Mouse (Mus musculus): ENCODE results near the gene Vezt.

Gene Vezt

GRCm38 (mm10) chr10:94035658-94036374 is at the start of gene Vezt, which contains the start of gene Fgd6:
Vezt (minus strand) TSS chr10:94035817.
Fgd6 (plus strand) TSS chr10:94036001.
- peak; percentile 99 for DNase-seq (ENCODE audit: low spot score)

GRCm38 (mm10) chr10:94082040-94082734 is 46.6 kb upstream of the Vezt start:
- DNase-seq (ENCODE audit: low spot score), result no peak

GRCm38 (mm10) chr10:94080740-94081139 is 45.1 kb upstream of the Vezt start:
- peak; percentile 27 for DNase-seq (ENCODE audit: low spot score)

GRCm38 (mm10) chr10:94076966-94077825 is 41.6 kb upstream of the Vezt start:
- no peak for DNase-seq (ENCODE audit: low spot score)

- DNase-seq (ENCODE audit: low spot score), result no peak
Observed at GRCm38 (mm10) chr10:94072916-94073465, 37.4 kb upstream of the Vezt start.

GRCm38 (mm10) chr10:94072261-94072915 is 36.8 kb upstream of the Vezt start:
- DNase-seq (ENCODE audit: low spot score), result no peak

- DNase-seq (ENCODE audit: low spot score), result no peak
Observed at GRCm38 (mm10) chr10:94071641-94072040, 36.0 kb upstream of the Vezt start.

- peak; percentile 26 for DNase-seq (ENCODE audit: low spot score)
Observed at GRCm38 (mm10) chr10:94068701-94069100, 33.1 kb upstream of the Vezt start.

GRCm38 (mm10) chr10:94066896-94067295 is 31.3 kb upstream of the Vezt start:
- DNase-seq (ENCODE audit: low spot score), result no peak

GRCm38 (mm10) chr10:94062357-94062756 is 26.7 kb upstream of the Vezt start:
- no peak for DNase-seq (ENCODE audit: low spot score)

GRCm38 (mm10) chr10:94060190-94060589 is 24.6 kb upstream of the Vezt start:
- no peak for DNase-seq (ENCODE audit: low spot score)

GRCm38 (mm10) chr10:94059618-94060055 is 24.0 kb upstream of the Vezt start:
- no peak for DNase-seq (ENCODE audit: low spot score)

GRCm38 (mm10) chr10:94056487-94056886 is 20.9 kb upstream of the Vezt start:
- DNase-seq (ENCODE audit: low spot score), result no peak

GRCm38 (mm10) chr10:94050736-94051135 is 15.1 kb upstream of the Vezt start:
- DNase-seq (ENCODE audit: low spot score), result no peak

GRCm38 (mm10) chr10:94049121-94049520 is 13.5 kb upstream of the Vezt start:
- peak; percentile 76 for DNase-seq (ENCODE audit: low spot score)

GRCm38 (mm10) chr10:94047845-94048559 is 12.4 kb upstream of the Vezt start:
- peak; percentile 82 for DNase-seq (ENCODE audit: low spot score)

GRCm38 (mm10) chr10:94047024-94047423 is 11.4 kb upstream of the Vezt start:
- DNase-seq (ENCODE audit: low spot score), result no peak

GRCm38 (mm10) chr10:94045301-94045700 is 9.7 kb upstream of the Vezt start:
- DNase-seq (ENCODE audit: low spot score), result no peak

GRCm38 (mm10) chr10:94043908-94044307 is 8.3 kb upstream of the Vezt start:
- DNase-seq (ENCODE audit: low spot score), result peak; percentile 21

- DNase-seq (ENCODE audit: low spot score), result no peak
Observed at GRCm38 (mm10) chr10:94038366-94039260, 3.0 kb upstream of the Vezt start.
